Mouse (Mus musculus) intestine, postnatal 0 days (tissue): ENCODE measurements around the gene Pcf11. TPM values are rescaled to one million over a fixed set of nuclear protein-coding genes. Genes with fewer than 3 reads are reported as not detected.

Experiments
- ATAC-seq: fragments of 200-750 bp; cut with Nextera tagmentation; 2 replicates; pipeline ENCODE4 v1.8.0; 2017; ENCODE audit warnings: mild to moderate bottlenecking, moderate TSS enrichment, moderate library complexity
- H3K27ac ChIP-seq: fragments of 300-500 bp; sonication (generic); 2 replicates; pipeline ENCODE4 v1.5.1; 2014; ENCODE audit warnings: mild to moderate bottlenecking, low read depth, low read length, moderate library complexity
- H3K27me3 ChIP-seq: fragments of 300-500 bp; sonication (generic); replicated peaks from 2 replicates; pipeline ENCODE4 v1.6.1; 2014; ENCODE audit warnings: low read length, mixed read lengths; ENCODE audit not compliant: control insufficient read depth, insufficient read depth
- H3K36me3 ChIP-seq: fragments of 300-500 bp; sonication (generic); 2 replicates; pipeline ENCODE4 v1.6.1; 2014; ENCODE audit warnings: mild to moderate bottlenecking, moderate library complexity; ENCODE audit not compliant: control insufficient read depth, insufficient read depth
- H3K4me1 ChIP-seq: fragments of 300-500 bp; sonication (generic); replicated peaks from 2 replicates; pipeline ENCODE4 v1.6.1; 2014; ENCODE audit warnings: antibody characterized with exemption, low read length, mixed read lengths; ENCODE audit not compliant: control insufficient read depth, insufficient read depth
- H3K4me2 ChIP-seq: fragments of 300-500 bp; sonication (generic); replicated peaks from 2 replicates; pipeline ENCODE4 v1.6.1; 2014; ENCODE audit warnings: low read depth, mild to moderate bottlenecking, moderate library complexity
- H3K4me3 ChIP-seq: fragments of 300-500 bp; sonication (generic); 2 replicates; pipeline ENCODE4 v1.5.1; 2014; ENCODE audit warnings: low read depth, low read length
- H3K9ac ChIP-seq: fragments of 300-500 bp; sonication (generic); 2 replicates; pipeline ENCODE4 v1.6.1; 2014; ENCODE audit warnings: mild to moderate bottlenecking, low read depth, low read length
- H3K9me3 ChIP-seq: fragments of 300-500 bp; sonication (generic); 2 replicates; pipeline ENCODE4 v1.6.1; 2016; ENCODE audit warnings: mixed run types; ENCODE audit not compliant: control insufficient read depth
- CTCF ChIP-seq: sonication (generic); IDR thresholded peaks from 2 replicates; pipeline ENCODE4 v1.5.1; 2016; ENCODE audit warnings: low read depth, mild to moderate bottlenecking, control low read depth, antibody characterized with exemption, moderate library complexity
- WGBS: fragments of 180-500 bp; shearing (Covaris S2); extraction: QIAGEN DNeasy Blood & Tissue Kit; methylation state at CpG from one replicate; pipeline ENCODE4 v1.1.7; 2014; 5-methylcytosine and 5-hydroxymethylcytosine counted together
- polyA plus RNA-seq: library from polyadenylated mRNA; unstranded; fragments of >200 nt; fragmentation: Nextera tagmentation; extraction: Ambion mirVana; gene quantifications from 2 replicates; pipeline ENCODE4 v1.2.1, GENCODE M21; 2015

Gene Pcf11
- polyA plus RNA-seq, 1 experiment from 2014 or later: 11.7 TPM

- H3K4me3 ChIP-seq: no peak overlapping the region
- no peak for ATAC-seq
- H3K4me1 ChIP-seq: no peaks in the 10 kb centered on the region
- no peak overlapping the region for H3K27ac ChIP-seq
- H3K9ac ChIP-seq: no peak overlapping the region
- H3K36me3 ChIP-seq: no peaks in the 10 kb centered on the region
- no peak overlapping the region for H3K4me2 ChIP-seq
- no peaks in the 10 kb centered on the region for H3K27me3 ChIP-seq
- WGBS: 69% methylated on average over 1 of the region's 1 CpGs
- TF ChIP-seq CTCF: no peak
- H3K9me3 ChIP-seq: no peaks in the 10 kb centered on the region
Observed at GRCm38 (mm10) chr7:92703661-92704060, 33.9 kb upstream of the Pcf11 start.

- WGBS: 41% methylated on average over 5 of the region's 5 CpGs
Observed at GRCm38 (mm10) chr7:92698770-92699169, 29.0 kb upstream of the Pcf11 start.

GRCm38 (mm10) chr7:92696395-92696794 lies 26.7 kb upstream of the Pcf11 start:
- no peaks in the 10 kb centered on the region for H3K36me3 ChIP-seq
- H3K27me3 ChIP-seq: no peaks in the 10 kb centered on the region
- H3K9ac ChIP-seq: no peak overlapping the region
- H3K4me1 ChIP-seq: no peaks in the 10 kb centered on the region
- H3K9me3 ChIP-seq: no peaks in the 10 kb centered on the region
- no peak for ATAC-seq
- no peak for TF ChIP-seq CTCF
- WGBS: 88% methylated on average over 3 of the region's 3 CpGs
- H3K27ac ChIP-seq: no peak overlapping the region
- no peak overlapping the region for H3K4me2 ChIP-seq
- H3K4me3 ChIP-seq: no peak overlapping the region

More at GRCm38 (mm10) chr7:92698770-92699169, 29.0 kb upstream of the Pcf11 start:
- H3K4me1 ChIP-seq: no peaks in the 10 kb centered on the region
- H3K36me3 ChIP-seq: no peaks in the 10 kb centered on the region
- H3K4me2 ChIP-seq: no peak overlapping the region
- no peak overlapping the region for H3K9ac ChIP-seq
- no peaks in the 10 kb centered on the region for H3K27me3 ChIP-seq
- H3K4me3 ChIP-seq: no peak overlapping the region
- no peaks in the 10 kb centered on the region for H3K9me3 ChIP-seq
- H3K27ac ChIP-seq: no peak overlapping the region
- no peak for TF ChIP-seq CTCF
- peak; percentile 96 for ATAC-seq

GRCm38 (mm10) chr7:92689101-92689500 lies 19.4 kb upstream of the Pcf11 start:
- TF ChIP-seq CTCF: no peak
- no peak for ATAC-seq

GRCm38 (mm10) chr7:92688299-92688669 lies 18.6 kb upstream of the Pcf11 start:
- no peak overlapping the region for H3K27ac ChIP-seq
- peak; percentile 41; the same call in 1 of the 2 replicates for ATAC-seq
- no peak overlapping the region for H3K4me3 ChIP-seq
- H3K4me2 ChIP-seq: no peak overlapping the region
- no peak overlapping the region for H3K9ac ChIP-seq
- no peaks in the 10 kb centered on the region for H3K27me3 ChIP-seq
- 36% methylated on average over 2 of the region's 2 CpGs for WGBS
- H3K9me3 ChIP-seq: no peaks in the 10 kb centered on the region
- H3K4me1 ChIP-seq: no peaks in the 10 kb centered on the region
- no peak for TF ChIP-seq CTCF
- H3K36me3 ChIP-seq: no peaks in the 10 kb centered on the region

More at GRCm38 (mm10) chr7:92689101-92689500, 19.4 kb upstream of the Pcf11 start:
- Histone ChIP-seq H3K4me2 (no peak overlapping the region), H3K27me3 (no peaks in the 10 kb centered on the region), H3K36me3 (no peaks in the 10 kb centered on the region), H3K27ac (no peak overlapping the region), H3K9ac (no peak overlapping the region), H3K9me3 (no peaks in the 10 kb centered on the region), H3K4me1 (no peaks in the 10 kb centered on the region), H3K4me3 (no peak overlapping the region)
- 80% methylated on average over 2 of the region's 2 CpGs for WGBS

- Histone ChIP-seq H3K4me2 (no peak overlapping the region), H3K4me3 (no peak overlapping the region), H3K36me3 (no peaks in the 10 kb centered on the region), H3K27ac (no peak overlapping the region), H3K27me3 (no peaks in the 10 kb centered on the region), H3K9me3 (no peaks in the 10 kb centered on the region), H3K9ac (no peak overlapping the region), H3K4me1 (no peaks in the 10 kb centered on the region)
- no peak for TF ChIP-seq CTCF
- ATAC-seq: peak; percentile 88
- WGBS: 24% methylated on average over 5 of the region's 5 CpGs
Observed at GRCm38 (mm10) chr7:92687556-92688298, 18.0 kb upstream of the Pcf11 start.
